Mouse (Mus musculus) olfactory bulb, adult 2 months (tissue): ENCODE measurements around the gene Adam22. TPM values are rescaled to one million over a fixed set of nuclear protein-coding genes. Genes with fewer than 3 reads are reported as not detected.
"Not testable (repeated sequence)": the region's sequence is repeated elsewhere in the genome, so short reads cannot be mapped to it uniquely, and the experiment has no call there.

Experiments used
- H3K27ac ChIP-seq: fragments of 200-500 bp; 2 replicates; pipeline ENCODE4 v1.5.1; 2012; ENCODE audit warnings: low read depth, low read length; ENCODE audit not compliant: insufficient read depth
- H3K4me1 ChIP-seq: fragments of 200-500 bp; 2 replicates; pipeline ENCODE4 v1.6.1; 2012; ENCODE audit warnings: low read length; ENCODE audit not compliant: control insufficient read depth, insufficient read depth
- H3K4me3 ChIP-seq: fragments of 200-500 bp; 2 replicates; pipeline ENCODE4 v1.5.1; 2012; ENCODE audit warnings: mild to moderate bottlenecking, low read depth, low read length, moderate library complexity; ENCODE audit not compliant: insufficient read depth
- CTCF ChIP-seq: fragments of 200-500 bp; IDR thresholded peaks from 2 replicates; pipeline ENCODE4 v1.5.1; 2012; ENCODE audit warnings: low read depth, mild to moderate bottlenecking, low read length, moderate library complexity; ENCODE audit not compliant: insufficient read depth
- POLR2A ChIP-seq: fragments of 200-500 bp; IDR thresholded peaks from 2 replicates; pipeline ENCODE4 v1.6.1; 2012; ENCODE audit warnings: mild to moderate bottlenecking, low read depth, low read length, moderate library complexity; ENCODE audit not compliant: insufficient read depth
- WGBS: fragments of 180-500 bp; shearing (Covaris S2); methylation state at CpG from one replicate; pipeline ENCODE4 v1.1.7; 2018; 5-methylcytosine and 5-hydroxymethylcytosine counted together
- polyA plus RNA-seq: library from polyadenylated mRNA; stranded (reverse); fragments of >200 nt; gene quantifications from 2 replicates; pipeline ENCODE4 v1.2.4, GENCODE M21; 2012; ENCODE audit warnings: low replicate concordance; ENCODE audit not compliant: missing spikeins, insufficient read depth, insufficient read length

Gene Adam22
- polyA plus RNA-seq, 1 experiment, result 66.8 TPM

DNA sequence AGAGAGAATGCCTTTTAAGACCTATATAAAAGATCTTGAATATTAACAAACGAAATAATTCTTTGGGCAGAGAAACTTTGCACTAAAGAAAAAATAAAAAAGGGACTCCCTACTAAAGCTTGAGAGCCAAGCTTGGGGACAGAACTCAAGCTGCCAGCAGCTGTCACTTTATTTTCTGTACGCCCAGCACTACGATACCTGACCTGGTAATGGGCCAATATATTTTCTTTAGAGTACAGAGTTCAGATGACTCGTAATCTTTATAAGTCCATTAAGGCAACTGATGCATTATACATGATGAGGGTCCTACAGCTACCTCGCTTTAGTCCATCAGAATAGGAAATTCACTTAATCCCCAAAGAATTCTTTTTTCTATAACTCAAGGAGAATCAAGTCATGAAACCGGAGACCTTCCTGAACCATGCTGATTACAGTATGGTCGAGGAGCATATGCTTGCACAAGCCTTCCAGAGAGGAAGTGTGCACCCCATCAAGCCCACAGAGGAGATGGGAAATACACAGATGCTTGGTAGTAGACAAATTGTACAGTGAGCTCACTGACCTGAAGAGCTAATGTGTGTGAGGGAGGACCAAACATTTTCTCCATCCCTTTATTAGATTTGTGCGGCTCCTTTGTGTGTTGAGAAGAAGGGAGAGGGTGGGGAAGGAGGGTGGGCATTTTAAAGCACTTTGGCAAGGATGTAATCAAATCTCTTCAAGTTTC is 144.2 kb downstream of the Adam22 start:
- WGBS, result 62% methylated on average over 8 of the region's 8 CpGs
- Histone ChIP-seq H3K4me1 (no peaks in the 10 kb centered on the region), H3K4me3 (no peak overlapping the region), H3K27ac (peak overlapping the region; percentile 82)
- TF ChIP-seq CTCF (no peak), POLR2A (no peak)

DNA sequence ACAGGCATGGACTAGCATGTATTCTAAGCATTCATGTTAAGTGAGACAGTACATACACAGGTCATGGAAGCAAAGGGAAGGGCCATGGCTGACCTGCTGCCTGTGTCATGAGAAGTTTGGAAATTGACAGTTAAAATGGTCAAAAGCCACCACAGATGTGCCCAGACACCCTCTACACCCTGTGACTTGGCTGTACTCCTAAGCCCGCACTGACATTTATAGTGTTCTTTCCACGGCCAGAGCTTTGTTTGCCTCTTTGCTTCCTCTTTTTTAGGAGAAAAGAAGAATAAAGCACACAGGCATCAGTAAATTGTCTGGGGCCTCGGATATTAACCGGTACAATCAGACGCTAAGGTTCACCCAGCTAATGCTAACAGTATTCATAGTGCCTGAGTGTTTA is 146.3 kb downstream of the Adam22 start:
- Histone ChIP-seq H3K27ac (no peak overlapping the region), H3K4me1 (no peaks in the 10 kb centered on the region), H3K4me3 (no peak overlapping the region)
- TF ChIP-seq CTCF, result no peak
- no peak for TF ChIP-seq POLR2A
- 75% methylated on average over 5 of the region's 5 CpGs for WGBS

- Histone ChIP-seq H3K4me1 (no peaks in the 10 kb centered on the region), H3K4me3 (no peak overlapping the region), H3K27ac (no peak overlapping the region)
- 85% methylated on average over 1 of the region's 1 CpGs for WGBS
- TF ChIP-seq CTCF, result no peak
- TF ChIP-seq POLR2A, result no peak
These were observed 152.1 kb downstream of the Adam22 start for GRCm38 (mm10) chr5:8215841-8216240.

DNA sequence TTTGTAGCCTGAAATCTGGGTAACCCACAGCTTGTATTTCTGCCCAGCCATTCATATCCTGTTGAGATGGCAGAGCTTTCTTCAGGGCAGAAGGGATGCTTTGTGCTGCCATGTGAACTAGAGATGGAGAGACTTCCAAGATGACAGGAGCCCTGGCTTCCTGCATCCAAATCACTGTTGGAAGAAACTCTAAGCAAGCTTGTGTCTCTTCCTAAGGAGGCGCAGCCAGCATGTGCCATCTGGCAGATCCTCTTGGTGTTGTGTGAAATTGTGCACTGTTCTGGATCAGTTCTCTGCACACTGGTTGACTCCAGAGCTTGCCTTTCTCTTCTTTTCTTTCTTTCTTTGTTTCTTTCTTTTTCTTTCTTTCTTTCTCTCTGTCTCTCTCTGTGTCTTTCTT is 183.0 kb downstream of the Adam22 start:
- not testable (repeated sequence) for H3K27ac ChIP-seq, H3K4me1 ChIP-seq, H3K4me3 ChIP-seq
- 97% methylated on average over 1 of the region's 1 CpGs for WGBS

DNA sequence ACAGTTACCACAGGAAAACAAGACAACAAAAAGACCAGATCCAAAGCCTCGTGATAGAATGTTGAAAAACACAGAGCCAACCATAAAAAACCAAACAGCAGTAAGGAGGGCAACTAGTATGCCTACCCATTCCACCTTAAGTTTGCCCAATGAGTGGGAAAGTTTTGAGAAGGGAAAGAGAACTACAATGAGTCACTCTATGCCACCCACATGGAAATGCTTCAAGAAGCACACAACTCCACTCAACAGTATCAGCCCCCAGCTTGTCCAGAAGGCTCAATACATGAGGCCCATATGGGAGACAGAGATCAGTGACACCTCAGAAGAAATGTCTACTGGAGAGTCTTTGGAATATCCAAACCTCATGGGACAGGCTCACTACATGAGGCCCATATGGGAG is 187.3 kb downstream of the Adam22 start:
- Histone ChIP-seq H3K27ac (no peak overlapping the region), H3K4me1 (no peaks in the 10 kb centered on the region), H3K4me3 (no peak overlapping the region)
- TF ChIP-seq POLR2A (no peak), CTCF (no peak)
- 88% methylated on average over 1 of the region's 1 CpGs for WGBS

DNA sequence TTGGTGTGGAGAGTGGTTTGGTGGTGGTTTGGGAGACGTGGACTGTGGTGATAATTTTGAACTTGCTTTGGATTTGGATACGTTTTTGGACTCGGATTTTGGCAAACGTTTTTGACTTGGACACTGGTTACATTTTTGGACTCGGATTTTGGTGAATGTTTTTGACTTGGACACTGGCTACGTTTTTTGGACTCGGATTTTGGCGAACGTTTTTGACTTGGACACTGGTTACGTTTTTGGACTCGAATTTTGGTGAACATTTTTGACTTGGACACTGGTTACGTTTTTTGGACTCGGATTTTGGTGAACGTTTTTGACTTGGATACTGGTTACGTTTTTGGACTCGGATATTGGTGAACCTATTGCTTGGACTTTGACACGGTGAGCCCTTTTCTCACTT is 189.8 kb downstream of the Adam22 start:
- Histone ChIP-seq H3K27ac (no peak overlapping the region), H3K4me1 (no peaks in the 10 kb centered on the region), H3K4me3 (no peak overlapping the region)
- no peak for TF ChIP-seq CTCF
- no peak for TF ChIP-seq POLR2A
- 94% methylated on average over 17 of the region's 17 CpGs for WGBS

- Histone ChIP-seq H3K27ac (no peak overlapping the region), H3K4me3 (no peak overlapping the region), H3K4me1 (no peaks in the 10 kb centered on the region)
- TF ChIP-seq POLR2A (no peak), CTCF (no peak)
- WGBS, result 32% methylated on average over 4 of the region's 4 CpGs
These were observed 203.2 kb downstream of the Adam22 start for GRCm38 (mm10) chr5:8164773-8165172.

DNA sequence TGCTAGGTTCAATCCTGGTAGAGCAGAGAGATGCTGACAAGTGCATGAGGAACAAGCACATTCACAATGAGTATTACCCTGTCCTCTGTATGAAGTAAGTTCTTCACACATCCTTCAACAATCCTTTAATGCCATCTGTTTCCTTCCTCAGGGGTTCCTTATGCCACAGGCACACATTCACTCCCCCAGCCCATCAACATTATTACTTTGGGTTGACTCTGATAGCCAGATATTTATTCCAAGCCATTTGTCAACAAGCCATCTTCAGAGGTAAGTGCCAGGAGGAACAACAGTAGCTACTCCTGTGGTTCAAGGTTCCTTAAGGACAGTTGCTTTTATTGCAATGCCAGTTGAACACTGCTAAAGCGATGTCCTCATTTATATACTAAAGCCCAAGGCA is 216.3 kb downstream of the Adam22 start:
- TF ChIP-seq CTCF, result no peak
- TF ChIP-seq POLR2A, result no peak
- Histone ChIP-seq H3K4me3 (no peak overlapping the region), H3K4me1 (no peaks in the 10 kb centered on the region), H3K27ac (no peak overlapping the region)
- WGBS, result 98% methylated on average over 1 of the region's 1 CpGs

DNA sequence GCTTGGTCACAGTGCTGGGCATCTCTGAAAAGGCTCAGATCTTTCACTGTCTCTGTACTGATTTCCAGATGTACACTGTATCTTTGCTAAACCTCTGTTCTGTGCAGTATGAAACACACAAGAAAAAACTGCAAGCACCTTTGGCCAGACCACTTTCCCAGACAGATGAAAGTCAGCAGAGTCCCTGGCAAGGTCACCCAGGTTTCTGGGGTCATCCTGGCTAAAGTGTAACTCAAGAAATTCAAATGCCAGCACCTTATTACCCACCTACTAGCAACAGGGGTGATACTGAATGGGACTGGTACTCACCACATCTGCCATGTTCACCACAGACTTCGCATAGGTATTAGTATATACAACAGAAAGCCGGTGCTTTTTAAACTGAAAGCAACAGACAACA is 221.8 kb downstream of the Adam22 start:
- TF ChIP-seq POLR2A (no peak), CTCF (no peak)
- no peak overlapping the region for H3K4me3 ChIP-seq
- 95% methylated on average over 2 of the region's 2 CpGs for WGBS
- H3K27ac ChIP-seq, result no peak overlapping the region
- H3K4me1 ChIP-seq, result no peaks in the 10 kb centered on the region

GRCm38 (mm10) chr5:8145473-8145872 is 222.5 kb downstream of the Adam22 start:
- 61% methylated on average over 5 of the region's 5 CpGs for WGBS
- TF ChIP-seq CTCF (no peak), POLR2A (no peak)
- Histone ChIP-seq H3K4me3 (no peak overlapping the region), H3K27ac (no peak overlapping the region), H3K4me1 (no peaks in the 10 kb centered on the region)
